Mouse (Mus musculus) liver, adult 2 months (tissue): ENCODE measurements at regions not wholly inside any gene's neighbourhood (a gene's known extent, or its start where the extent isn't known, plus 50 kb on each side); places are given as distances from the start of the nearest gene placed in this dataset.

Source experiments
- DNase-seq: peaks from one replicate; pipeline ENCODE4 v3.0.0-alpha.2; 2011; ENCODE audit warnings: low read depth, low spot score; ENCODE audit errors: extremely low read depth
- H3K27ac ChIP-seq: fragments of 200-500 bp; replicated peaks from 2 replicates; pipeline ENCODE4 v1.5.1; 2012; ENCODE audit warnings: low read depth, mild to moderate bottlenecking, control low read depth, inconsistent platforms, low read length; ENCODE audit not compliant: insufficient read depth
- H3K27me3 ChIP-seq: fragments of 200-500 bp; 2 replicates; pipeline ENCODE4 v1.6.1; 2012; ENCODE audit warnings: mild to moderate bottlenecking, moderate library complexity, low read length, inconsistent platforms; ENCODE audit not compliant: control insufficient read depth, insufficient read depth
- H3K36me3 ChIP-seq: fragments of 200-500 bp; 2 replicates; pipeline ENCODE4 v1.6.1; 2012; ENCODE audit warnings: low read length, inconsistent platforms; ENCODE audit not compliant: control insufficient read depth, insufficient read depth
- H3K4me1 ChIP-seq: fragments of 200-500 bp; 2 replicates; pipeline ENCODE4 v1.6.1; 2011; ENCODE audit warnings: low read length; ENCODE audit not compliant: control insufficient read depth, insufficient read depth
- H3K4me3 ChIP-seq: fragments of 200-500 bp; 2 replicates; pipeline ENCODE4 v1.5.1; 2011; ENCODE audit warnings: low read depth, mild to moderate bottlenecking, control low read depth, low read length, moderate library complexity; ENCODE audit not compliant: insufficient read depth
- H3K79me2 ChIP-seq: fragments of 200-500 bp; 2 replicates; pipeline ENCODE4 v1.6.1; 2012; ENCODE audit warnings: inconsistent platforms, mild to moderate bottlenecking, low read length, moderate library complexity; ENCODE audit not compliant: control insufficient read depth, insufficient read depth
- H3K9ac ChIP-seq: fragments of 200-500 bp; 2 replicates; pipeline ENCODE4 v1.6.1; 2012; ENCODE audit warnings: low read depth, mild to moderate bottlenecking, control low read depth, inconsistent platforms, low read length
- CTCF ChIP-seq: fragments of 200-500 bp; IDR thresholded peaks from 2 replicates; pipeline ENCODE4 v1.5.1; 2011; ENCODE audit warnings: low read depth, low read length, control low read depth
- POLR2A ChIP-seq: fragments of 200-500 bp; IDR thresholded peaks from 2 replicates; pipeline ENCODE4 v1.6.1; 2011; ENCODE audit warnings: low read length, control low read depth; ENCODE audit not compliant: insufficient read depth; ENCODE audit errors: extremely low read depth
- WGBS: fragments of 180-500 bp; shearing (Covaris S2); methylation state at CpG from one replicate; pipeline ENCODE4 v1.1.7; 2018; 5-methylcytosine and 5-hydroxymethylcytosine counted together

- H3K4me1 ChIP-seq = no peaks in the 10 kb centered on the region; the same call in none of the 2 replicates
- 85% methylated on average over 3 of the region's 3 CpGs for WGBS
- TF ChIP-seq CTCF (no peak), POLR2A (no peak)
Observed at GRCm38 (mm10) chr12:71380424-71380761, 70.7 kb downstream of the Dact1 start.

GRCm38 (mm10) chr12:71386251-71386650, 76.6 kb downstream of the Dact1 start:
- Histone ChIP-seq H3K4me1 (no peaks in the 10 kb centered on the region), H3K79me2 (no peaks in the 10 kb centered on the region; the same call in 1 of the 2 replicates), H3K4me3 (no peak overlapping the region), H3K27ac (no peak overlapping the region), H3K27me3 (no peaks in the 10 kb centered on the region), H3K9ac (no peak overlapping the region), H3K36me3 (no peaks in the 10 kb centered on the region)
- no peak for TF ChIP-seq POLR2A
- no peak for TF ChIP-seq CTCF
- DNase-seq = no peak
- WGBS = 73% methylated on average over 3 of the region's 3 CpGs

More at GRCm38 (mm10) chr12:71380424-71380761, 70.7 kb downstream of the Dact1 start:
- no peak overlapping the region for H3K27ac ChIP-seq
- no peak overlapping the region for H3K9ac ChIP-seq
- DNase-seq = peak; percentile 39
- no peaks in the 10 kb centered on the region for H3K27me3 ChIP-seq
- H3K4me3 ChIP-seq = no peak overlapping the region
- no peaks in the 10 kb centered on the region for H3K36me3 ChIP-seq
- no peaks in the 10 kb centered on the region; the same call in 1 of the 2 replicates for H3K79me2 ChIP-seq

GRCm38 (mm10) chr12:71391481-71391880, 81.8 kb downstream of the Dact1 start:
- Histone ChIP-seq H3K36me3 (no peaks in the 10 kb centered on the region), H3K9ac (no peak overlapping the region), H3K4me1 (no peaks in the 10 kb centered on the region), H3K27me3 (no peaks in the 10 kb centered on the region), H3K4me3 (no peak overlapping the region), H3K79me2 (no peaks in the 10 kb centered on the region), H3K27ac (no peak overlapping the region)
- DNase-seq = no peak
- TF ChIP-seq POLR2A = no peak
- no peak for TF ChIP-seq CTCF
- WGBS = 94% methylated on average over 6 of the region's 6 CpGs

GRCm38 (mm10) chr12:71393752-71394151, 84.1 kb downstream of the Dact1 start:
- DNase-seq = no peak
- no peak overlapping the region for H3K9ac ChIP-seq

GRCm38 (mm10) chr12:71397456-71397855, 87.8 kb downstream of the Dact1 start:
- H3K36me3 ChIP-seq = no peaks in the 10 kb centered on the region
- no peak overlapping the region for H3K27ac ChIP-seq

More at GRCm38 (mm10) chr12:71393752-71394151, 84.1 kb downstream of the Dact1 start:
- no peaks in the 10 kb centered on the region for H3K27me3 ChIP-seq
- no peaks in the 10 kb centered on the region for H3K79me2 ChIP-seq
- H3K27ac ChIP-seq = no peak overlapping the region
- TF ChIP-seq POLR2A = no peak
- 0 out of 2 replicates have a peak, but pooled peaks cover under 1% of the 10 kb centered on the region for H3K4me1 ChIP-seq
- 93% methylated on average over 1 of the region's 1 CpGs for WGBS
- no peaks in the 10 kb centered on the region for H3K36me3 ChIP-seq
- no peak overlapping the region for H3K4me3 ChIP-seq

GRCm38 (mm10) chr12:71398701-71399100, 89.0 kb downstream of the Dact1 start:
- no peak overlapping the region for H3K9ac ChIP-seq
- no peak overlapping the region for H3K4me3 ChIP-seq
- H3K27ac ChIP-seq = no peak overlapping the region
- H3K36me3 ChIP-seq = no peaks in the 10 kb centered on the region
- TF ChIP-seq POLR2A = no peak
- no peak for TF ChIP-seq CTCF
- peak; percentile 33 for DNase-seq
- 0 out of 2 replicates have a peak, but pooled peaks cover 5% of the 10 kb centered on the region for H3K4me1 ChIP-seq
- no peaks in the 10 kb centered on the region for H3K27me3 ChIP-seq
- no peaks in the 10 kb centered on the region for H3K79me2 ChIP-seq
- whole genome bisulfite sequencing = 43% methylated on average over 3 of the region's 3 CpGs

More at GRCm38 (mm10) chr12:71397456-71397855, 87.8 kb downstream of the Dact1 start:
- TF ChIP-seq POLR2A = no peak
- TF ChIP-seq CTCF = no peak
- Histone ChIP-seq H3K79me2 (no peaks in the 10 kb centered on the region), H3K27me3 (no peaks in the 10 kb centered on the region), H3K4me1 (0 out of 2 replicates have a peak, but pooled peaks cover 5% of the 10 kb centered on the region), H3K4me3 (no peak overlapping the region), H3K9ac (no peak overlapping the region)
- DNase-seq = no peak
- 98% methylated on average over 7 of the region's 7 CpGs for WGBS
